ENCODE assay signal across 10 mouse cellular contexts in the genomic region with DNA sequence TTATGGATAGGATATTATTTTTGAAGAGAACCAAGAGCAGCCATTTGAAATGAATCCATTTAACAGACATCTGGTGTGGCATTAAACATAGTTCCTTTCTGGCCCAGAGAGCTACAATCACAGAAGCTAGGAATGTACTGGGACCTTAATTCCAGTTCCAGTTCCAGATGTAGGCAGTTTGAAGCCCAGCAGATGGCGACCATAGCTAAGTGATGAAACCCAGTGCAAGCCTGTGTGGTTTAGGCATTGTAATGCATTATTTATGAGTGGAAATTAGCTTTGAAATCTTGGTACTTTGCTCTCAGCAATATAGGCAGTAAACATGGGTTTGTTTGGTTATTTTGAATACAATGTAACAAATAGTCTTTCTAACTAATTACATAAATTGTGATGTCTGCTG.
DNase-seq lines count a peak whose midpoint lies in the region; ATAC-seq and TF ChIP-seq lines count a peak whose summit lies in the region.
"Had no signal": no experiment of that assay in that cellular context is flagged by ENCODE, and none has a peak within 500 bp of the region (broad histone marks: within the 10 kb centered on the region; RNA-seq: fewer than 3 reads in every experiment).

No protein-coding gene starts in this region.

- H3K9ac ChIP-seq in heart, postnatal 0 days (replicated peaks; ENCODE audit: low read depth, low read length): no peak overlapping the region
- no peak overlapping the region for H3K9ac ChIP-seq in heart, embryonic 11.5 days (ENCODE audit: low read depth, low read length)
- no peak overlapping the region for H3K9ac ChIP-seq in kidney, embryonic 16.5 days (replicated peaks; ENCODE audit: low read length)
- H3K9ac ChIP-seq in midbrain, embryonic 12.5 days (replicated peaks): no peak overlapping the region

- TF ChIP-seq CTCF in heart, postnatal 0 days (IDR thresholded peaks at IDR 0.05; ENCODE audit: low read depth): 0 out of 2 replicates have a peak, but pooled peaks have one; percentile 10

- no peak for ATAC-seq in heart, postnatal 0 days (ENCODE audit: insufficient read depth, low read depth)
- no peak for ATAC-seq in heart, embryonic 11.5 days (replicated peaks; ENCODE audit: insufficient number of reproducible peaks, low FRiP score, low TSS enrichment)
- peak; percentile 59; the same call in 1 of the 2 replicates for ATAC-seq in kidney, embryonic 16.5 days (ENCODE audit: low FRiP score, low TSS enrichment)
- ATAC-seq in midbrain, embryonic 12.5 days (ENCODE audit: low FRiP score, low read depth): peak; percentile 90

- 14% methylated on average over 1 of the region's 1 CpGs for WGBS in heart, postnatal 0 days
- WGBS in heart, embryonic 11.5 days (ENCODE audit: insufficient replicate concordance): 22% methylated on average over 1 of the region's 1 CpGs
- WGBS in embryonic facial prominence, embryonic 10.5 days: 35% methylated on average over 1 of the region's 1 CpGs
- 21% methylated on average over 1 of the region's 1 CpGs for WGBS in kidney, embryonic 16.5 days
- WGBS in midbrain, embryonic 12.5 days: 41% methylated on average over 1 of the region's 1 CpGs

- H3K36me3 ChIP-seq in heart, postnatal 0 days (replicated peaks; ENCODE audit: control insufficient read depth, insufficient read depth, low read length): no peaks in the 10 kb centered on the region
- H3K36me3 ChIP-seq in heart, embryonic 11.5 days (ENCODE audit: control insufficient read depth, insufficient read depth, low read length): no peaks in the 10 kb centered on the region
- no peaks in the 10 kb centered on the region for H3K36me3 ChIP-seq in embryonic facial prominence, embryonic 10.5 days (replicated peaks)
- no peaks in the 10 kb centered on the region for H3K36me3 ChIP-seq in kidney, embryonic 16.5 days (ENCODE audit: insufficient read depth, low read length)
- no peaks in the 10 kb centered on the region for H3K36me3 ChIP-seq in midbrain, embryonic 12.5 days
- H3K36me3 ChIP-seq: G1E had no signal

- no peaks in the 10 kb centered on the region for H3K4me1 ChIP-seq in heart, postnatal 0 days (ENCODE audit: control insufficient read depth, insufficient read depth)
- no peaks in the 10 kb centered on the region for H3K4me1 ChIP-seq in heart, embryonic 11.5 days (ENCODE audit: control insufficient read depth, insufficient read depth, low read length)
- no peaks in the 10 kb centered on the region for H3K4me1 ChIP-seq in embryonic facial prominence, embryonic 10.5 days
- H3K4me1 ChIP-seq in kidney, embryonic 16.5 days (ENCODE audit: insufficient read depth, low read length): no peaks in the 10 kb centered on the region
- H3K4me1 ChIP-seq in midbrain, embryonic 12.5 days: no peaks in the 10 kb centered on the region

- H3K9me3 ChIP-seq in heart, postnatal 0 days (replicated peaks; ENCODE audit: control insufficient read depth, low read length): no peaks in the 10 kb centered on the region
- no peaks in the 10 kb centered on the region for H3K9me3 ChIP-seq in heart, embryonic 11.5 days (replicated peaks; ENCODE audit: control insufficient read depth, low read length)
- no peaks in the 10 kb centered on the region for H3K9me3 ChIP-seq in embryonic facial prominence, embryonic 10.5 days
- H3K9me3 ChIP-seq in kidney, embryonic 16.5 days (ENCODE audit: low read length): no peaks in the 10 kb centered on the region
- no peaks in the 10 kb centered on the region for H3K9me3 ChIP-seq in midbrain, embryonic 12.5 days
- H3K9me3 ChIP-seq: G1E had no signal

- no peak for DNase-seq in heart, postnatal 0 days (ENCODE audit: low spot score)
- DNase-seq in embryonic facial prominence, embryonic 10.5 days (ENCODE audit: low spot score): peak; percentile 10
- DNase-seq in T-cell, adult 2 months (ENCODE audit: low spot score): no peak
- DNase-seq in B cell, adult 2 months: no peak
- DNase-seq in yolk sac, embryonic 10.5 days (ENCODE audit: low spot score): no peak

- no peak overlapping the region for H3K27ac ChIP-seq in heart, postnatal 0 days (ENCODE audit: low read depth)
- H3K27ac ChIP-seq in heart, embryonic 11.5 days (ENCODE audit: low read depth, low read length): no peak overlapping the region
- H3K27ac ChIP-seq in embryonic facial prominence, embryonic 10.5 days (replicated peaks): no peak overlapping the region
- H3K27ac ChIP-seq in kidney, embryonic 16.5 days (ENCODE audit: low read length): no peak overlapping the region
- no peak overlapping the region for H3K27ac ChIP-seq in midbrain, embryonic 12.5 days (replicated peaks)
- H3K27ac ChIP-seq: macrophage had no signal

- TF ChIP-seq EP300 in heart, postnatal 0 days (IDR thresholded peaks at IDR 0.05; ENCODE audit: low read depth): no peak

- H3K4me2 ChIP-seq in heart, postnatal 0 days (ENCODE audit: low read depth, low read length): no peak overlapping the region
- no peak overlapping the region for H3K4me2 ChIP-seq in heart, embryonic 11.5 days
- no peak overlapping the region for H3K4me2 ChIP-seq in kidney, embryonic 16.5 days (replicated peaks; ENCODE audit: low read depth, low read length)
- no peak overlapping the region for H3K4me2 ChIP-seq in midbrain, embryonic 12.5 days (replicated peaks)

- no peaks in the 10 kb centered on the region for H3K27me3 ChIP-seq in heart, postnatal 0 days (ENCODE audit: control insufficient read depth, insufficient read depth, low read length)
- H3K27me3 ChIP-seq in heart, embryonic 11.5 days (ENCODE audit: control insufficient read depth, insufficient read depth, low read length): no peaks in the 10 kb centered on the region
- H3K27me3 ChIP-seq in embryonic facial prominence, embryonic 10.5 days (replicated peaks; ENCODE audit: low read depth, poor library complexity, severe bottlenecking): no peaks in the 10 kb centered on the region
- no peaks in the 10 kb centered on the region for H3K27me3 ChIP-seq in kidney, embryonic 16.5 days (ENCODE audit: insufficient read depth, low read length)
- H3K27me3 ChIP-seq in midbrain, embryonic 12.5 days: no peaks in the 10 kb centered on the region

- H3K4me3 ChIP-seq in heart, postnatal 0 days (ENCODE audit: low read depth, low read length): no peak overlapping the region
- no peak overlapping the region for H3K4me3 ChIP-seq in heart, embryonic 11.5 days (ENCODE audit: low read depth, low read length)
- H3K4me3 ChIP-seq in embryonic facial prominence, embryonic 10.5 days: no peak overlapping the region
- H3K4me3 ChIP-seq in kidney, embryonic 16.5 days (ENCODE audit: low read length): no peak overlapping the region
- H3K4me3 ChIP-seq in midbrain, embryonic 12.5 days: no peak overlapping the region

Comparison
In these comparisons a context has a peak if more than half of its experiments do, and no peak if none do; other contexts are left out.
1. ATAC-seq: peak in kidney, embryonic 16.5 days (single experiment) and midbrain, embryonic 12.5 days (single experiment); none in heart, postnatal 0 days (single experiment) and heart, embryonic 11.5 days (single experiment).